Mouse (Mus musculus) testis, adult 2 months (tissue): ENCODE measurements around the gene Mtmr2.

ENCODE experiments used
- CTCF ChIP-seq: fragments of 200-500 bp; IDR thresholded peaks from 2 replicates; pipeline ENCODE4 v1.5.1; 2012; ENCODE audit warnings: low read depth, mild to moderate bottlenecking, inconsistent platforms, low read length, moderate library complexity; ENCODE audit not compliant: control insufficient read depth, insufficient read depth, insufficient replicate concordance
- POLR2A ChIP-seq: fragments of 200-500 bp; IDR thresholded peaks from 2 replicates; pipeline ENCODE4 v1.6.1; 2012; ENCODE audit warnings: low read depth, mild to moderate bottlenecking, inconsistent platforms, low read length, moderate library complexity; ENCODE audit not compliant: control insufficient read depth

DNA sequence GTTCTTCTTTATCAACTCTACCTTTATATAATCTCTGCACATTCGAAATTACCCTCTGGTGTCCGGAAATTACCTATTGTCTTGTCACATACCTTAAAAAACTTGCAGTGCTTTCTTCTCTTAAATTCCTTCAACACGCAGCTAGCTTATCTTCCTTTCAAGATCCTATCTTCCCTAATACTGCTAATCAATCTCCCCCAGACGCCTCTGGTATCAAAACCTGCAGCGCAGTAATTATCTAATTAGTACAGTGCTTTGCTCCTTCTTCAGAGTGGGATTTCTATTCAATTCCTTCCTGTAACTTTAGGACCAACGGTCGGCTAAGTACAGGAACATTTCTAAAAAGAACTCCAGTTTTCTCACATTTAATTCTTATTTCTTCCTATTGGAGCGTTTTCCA lies 77.7 kb downstream of the Mtmr2 start:
- TF ChIP-seq CTCF (no peak), POLR2A (no peak)
